Mouse (Mus musculus): ENCODE measurements around the gene Proca1.
"Not testable (repeated sequence)": the region's sequence is repeated elsewhere in the genome, so short reads cannot be mapped to it uniquely, and the experiment has no call there.

The Proca1 gene

DNA sequence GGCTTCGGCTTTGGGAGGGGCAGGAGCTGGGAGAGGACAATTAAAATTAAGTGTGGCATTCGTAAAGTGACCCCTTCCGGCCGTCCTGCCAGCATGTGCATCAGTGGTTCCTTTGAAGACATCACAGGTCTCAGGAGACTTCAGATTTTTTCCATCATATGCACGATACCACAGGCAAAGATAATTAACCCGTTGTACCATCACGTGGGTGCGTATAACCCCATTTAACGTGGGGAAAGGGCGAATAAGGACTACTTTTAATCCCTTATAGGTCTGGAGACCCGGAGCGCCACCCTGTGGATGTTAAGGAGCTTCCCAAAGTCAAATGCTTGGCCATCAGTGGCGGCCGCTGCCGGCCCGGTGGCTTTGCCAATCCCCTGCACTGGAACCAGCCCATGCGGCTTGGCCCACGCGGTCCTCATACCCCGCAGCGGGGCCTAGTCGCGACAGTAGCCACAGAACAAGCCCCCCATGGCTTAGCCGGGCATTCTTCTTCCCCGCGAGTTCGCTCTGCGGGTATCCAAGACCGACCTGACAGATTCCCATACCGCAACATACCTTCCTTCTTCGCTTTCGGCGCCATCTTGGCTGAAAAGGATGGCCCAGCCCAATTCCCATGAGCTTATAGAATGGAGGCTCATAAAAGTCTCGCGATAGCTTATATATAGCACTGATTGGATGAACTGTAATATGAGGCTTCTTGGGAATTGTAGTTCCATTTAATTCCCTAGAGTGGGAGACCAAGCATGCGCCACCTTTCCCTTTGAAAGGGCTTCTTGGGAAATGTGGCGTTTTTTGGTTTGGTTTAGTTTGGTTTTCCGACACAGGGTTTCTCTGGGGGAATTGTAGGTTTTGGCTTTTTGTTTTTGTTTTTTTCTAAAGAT is 10.0 kb upstream of the Proca1 start, which contains the start of gene Rpl23a:
TSS of gene Rpl23a (minus strand) at position 624 of the 884 bp plus-strand sequence.
- DNase-seq, result peak; percentile 91

DNA sequence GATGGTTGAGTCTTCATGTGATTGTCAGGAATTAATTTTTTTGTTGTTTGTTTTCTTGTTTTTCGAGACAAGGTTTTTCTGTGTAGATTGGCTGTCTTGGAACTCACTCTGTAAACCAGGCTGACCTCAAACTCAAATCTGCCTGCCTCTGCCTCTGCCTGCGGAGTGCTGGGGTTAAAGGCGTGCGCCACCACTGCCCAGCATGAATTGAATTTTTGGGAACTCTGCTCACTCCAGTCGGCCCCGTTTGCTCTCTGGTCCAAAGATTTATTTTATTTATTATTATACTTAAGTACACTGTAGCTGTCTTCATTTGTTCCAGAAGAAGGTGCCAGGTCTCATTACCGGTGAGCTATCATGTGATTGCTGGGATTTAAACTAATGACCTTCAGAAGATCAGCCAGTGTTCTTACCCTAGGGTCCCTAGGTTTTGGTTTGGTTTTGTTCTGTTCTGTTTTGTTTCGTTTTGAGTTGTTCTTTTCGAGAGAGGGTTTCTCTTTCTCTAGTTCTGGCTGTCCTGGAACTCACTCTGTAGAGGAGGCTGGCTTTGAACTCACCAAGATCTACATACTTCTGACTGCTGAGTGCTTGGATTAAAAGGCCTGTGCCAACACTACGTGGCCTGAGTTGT is 9.2 kb upstream of the Proca1 start:
- DNase-seq, result no peak

DNA sequence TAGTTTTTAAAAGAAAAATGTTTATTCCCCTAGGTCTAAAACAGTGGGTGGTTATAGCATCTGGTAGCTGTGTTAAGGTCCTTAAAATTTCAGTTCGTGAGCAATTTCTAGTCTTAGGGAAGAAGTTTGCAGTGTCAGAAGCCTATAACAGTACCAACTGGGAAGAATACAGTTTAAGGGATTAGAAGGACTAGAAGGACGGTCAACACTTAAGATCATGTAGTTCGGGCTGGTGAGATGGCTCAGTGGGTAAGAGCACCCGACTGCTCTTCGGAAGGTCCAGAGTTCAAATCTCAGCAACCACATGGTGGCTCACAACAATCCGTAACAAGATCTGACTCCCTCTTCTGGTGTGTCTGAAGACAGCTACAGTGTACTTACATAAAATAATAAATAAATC is 8.5 kb upstream of the Proca1 start:
- DNase-seq, result not testable (repeated sequence)

DNA sequence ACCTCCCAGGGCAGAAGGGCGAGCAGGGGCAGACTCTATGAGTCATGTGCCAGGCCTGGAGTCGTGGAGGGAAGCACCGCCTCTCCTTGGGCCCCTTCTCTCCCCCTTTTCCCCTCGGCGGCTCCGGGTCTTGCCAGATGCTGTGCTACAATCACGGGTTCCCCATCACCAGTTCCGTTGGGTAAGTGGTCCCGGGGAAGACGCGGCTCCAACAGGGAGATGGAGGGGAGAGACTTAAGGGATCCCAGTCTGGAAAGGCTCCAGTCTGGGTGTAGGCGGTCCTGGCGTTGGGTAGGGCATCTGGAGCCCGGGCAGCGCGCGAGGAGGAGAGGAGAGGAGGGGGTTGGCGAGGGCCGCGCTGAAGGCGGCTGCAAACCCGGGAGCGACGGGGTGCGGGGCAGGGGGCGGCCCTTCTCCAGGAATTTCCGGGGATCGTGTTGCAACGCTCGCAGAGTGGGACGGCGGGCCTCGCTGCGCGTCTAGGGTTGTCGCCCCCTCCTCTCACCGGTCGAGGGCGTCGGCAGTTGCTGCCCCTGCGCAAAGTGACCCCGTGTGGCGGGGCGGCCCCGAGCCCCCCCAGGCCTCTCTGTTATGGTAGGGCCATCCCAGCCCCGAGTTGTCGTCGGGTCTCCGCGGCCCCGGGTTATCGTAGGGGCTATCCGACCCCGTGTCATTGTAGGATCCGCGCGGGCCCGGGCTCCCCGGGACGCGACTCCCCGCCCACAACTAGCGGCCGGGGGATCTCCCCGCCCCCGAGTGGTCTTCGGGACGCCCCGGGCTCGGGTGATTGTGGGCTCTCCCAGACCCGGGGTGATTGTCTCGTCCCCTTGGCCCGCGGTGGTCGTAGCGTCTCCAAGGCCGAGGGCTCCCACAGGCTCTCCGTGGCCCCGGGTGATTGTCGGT is 4.6 kb upstream of the Proca1 start, which contains the start of gene Rab34:
TSS of gene Rab34 (plus strand) at position 100 of the 903 bp plus-strand sequence.
- no peak for DNase-seq

DNA sequence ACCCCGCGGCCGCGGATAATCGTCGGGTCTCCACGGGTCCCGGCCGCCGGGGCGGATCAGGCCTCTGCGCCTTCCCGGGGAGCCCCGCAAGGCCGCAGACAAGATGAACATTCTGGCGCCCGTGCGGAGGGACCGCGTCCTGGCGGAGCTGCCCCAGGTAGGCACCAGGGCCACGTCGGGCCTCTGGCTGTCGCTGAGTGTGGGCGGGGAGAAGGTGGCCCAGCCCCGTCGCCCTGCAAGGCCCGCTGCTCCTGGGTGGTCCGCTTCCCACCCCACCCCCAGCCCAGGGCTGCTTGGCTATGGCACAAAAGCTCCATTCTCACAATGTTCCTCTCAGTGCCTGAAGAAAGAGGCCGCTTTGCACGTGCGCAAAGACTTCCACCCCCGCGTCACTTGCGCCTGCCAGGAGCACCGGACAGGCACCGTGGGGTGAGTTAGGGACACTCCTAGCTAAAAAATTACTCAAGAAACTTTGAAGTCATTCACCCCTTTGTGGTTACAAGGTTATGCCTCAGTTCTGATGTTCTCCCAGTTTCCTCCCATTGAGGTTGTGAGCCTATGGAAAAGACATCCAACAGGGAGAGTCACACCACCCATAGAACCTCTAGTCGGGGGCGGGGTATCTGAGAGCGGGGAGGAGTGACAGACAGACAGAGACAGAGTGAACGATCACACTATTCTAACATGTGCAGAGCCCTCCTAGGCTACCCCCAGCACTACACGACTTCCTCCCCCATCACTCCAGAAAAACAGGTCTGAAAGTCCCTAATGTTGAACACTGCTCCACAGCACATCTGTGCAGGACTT is 3.8 kb upstream of the Proca1 start:
- DNase-seq, result no peak

DNA sequence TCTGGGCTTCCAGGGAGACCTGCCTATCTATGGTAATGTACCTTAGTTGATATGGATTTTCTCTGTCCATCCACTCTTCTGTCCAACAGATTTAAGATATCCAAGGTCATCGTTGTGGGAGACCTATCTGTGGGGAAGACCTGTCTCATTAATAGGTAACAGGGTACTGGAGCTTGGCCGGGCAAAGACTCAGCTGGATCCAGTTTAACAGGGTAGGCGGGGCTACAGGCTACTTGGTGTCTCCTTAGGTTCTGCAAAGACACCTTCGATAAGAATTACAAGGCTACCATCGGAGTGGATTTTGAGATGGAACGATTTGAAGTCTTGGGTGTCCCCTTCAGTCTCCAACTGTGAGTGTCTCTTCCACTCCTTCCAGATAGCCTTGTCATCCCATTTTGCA is 3.2 kb upstream of the Proca1 start:
- DNase-seq, result no peak

DNA sequence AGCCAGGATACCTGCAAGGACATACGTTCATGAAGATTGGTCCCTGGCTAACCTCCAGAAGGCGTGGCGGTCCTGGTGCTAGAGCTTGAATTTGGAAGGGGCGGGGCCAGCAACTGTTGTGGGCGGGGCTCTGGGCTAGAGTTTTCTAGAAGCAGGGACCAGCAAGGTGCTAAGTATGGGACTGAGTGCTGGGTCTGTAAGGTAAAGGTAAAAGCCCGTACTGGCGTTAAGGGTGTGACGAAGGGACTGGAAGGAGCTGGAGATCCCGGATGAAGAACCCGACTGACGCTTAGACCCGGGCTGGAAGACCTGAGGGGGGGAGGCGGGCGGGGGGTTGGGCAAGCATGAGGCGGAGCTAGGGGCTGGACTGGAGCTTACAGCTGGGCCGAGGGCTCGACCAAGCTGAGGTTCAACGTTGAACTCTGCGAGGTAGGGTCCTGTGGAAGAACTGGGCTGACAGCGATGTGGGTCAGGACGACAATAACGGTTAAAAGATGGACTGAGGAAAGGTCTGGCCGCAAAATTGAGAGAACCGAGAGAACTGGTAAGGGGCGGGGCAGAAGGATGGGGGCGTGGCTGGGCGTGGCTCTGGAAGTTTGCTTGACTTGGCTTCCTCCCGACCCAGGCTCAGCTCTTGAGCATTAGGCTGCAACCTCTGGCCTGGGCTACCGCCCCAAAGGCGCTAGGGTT is 1.4 kb downstream of the Proca1 start:
- no peak for DNase-seq

DNA sequence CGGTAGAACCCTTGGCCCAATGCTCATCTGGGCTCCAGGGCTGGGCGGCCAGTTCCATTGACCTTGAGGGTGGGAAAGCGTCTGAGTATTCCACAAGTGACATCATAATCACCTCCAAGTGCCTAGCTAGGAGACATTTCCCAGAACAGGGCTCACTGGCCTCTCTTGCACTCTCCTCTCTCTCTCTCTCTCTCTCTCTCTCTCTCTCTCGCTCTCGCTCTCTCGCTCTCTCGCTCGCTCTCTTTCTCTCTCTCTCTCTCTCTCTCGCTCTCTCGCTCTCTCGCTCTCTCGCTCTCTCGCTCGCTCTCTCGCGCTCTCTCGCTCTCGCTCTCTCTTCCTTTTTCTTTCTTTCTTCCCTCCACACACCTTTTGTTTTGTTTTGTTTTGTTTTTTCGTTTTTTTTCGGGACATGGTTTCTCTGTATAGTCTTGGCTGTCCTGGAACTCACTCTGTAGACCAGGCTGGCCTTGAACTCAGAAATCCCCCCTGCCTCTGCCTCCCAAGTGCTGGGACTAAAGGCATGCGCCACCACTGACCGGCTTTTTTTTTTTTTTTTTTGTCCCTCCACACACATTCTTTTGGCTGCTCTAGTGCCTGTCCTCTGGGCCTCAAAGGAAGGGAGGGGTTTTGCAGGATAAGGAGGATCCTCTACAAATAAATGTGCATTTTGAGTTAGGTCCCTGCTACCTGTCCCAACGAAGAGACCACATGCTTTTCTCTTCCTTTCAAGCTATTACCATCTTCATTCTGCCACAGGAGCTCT is 2.1 kb downstream of the Proca1 start:
- DNase-seq, result no peak

DNA sequence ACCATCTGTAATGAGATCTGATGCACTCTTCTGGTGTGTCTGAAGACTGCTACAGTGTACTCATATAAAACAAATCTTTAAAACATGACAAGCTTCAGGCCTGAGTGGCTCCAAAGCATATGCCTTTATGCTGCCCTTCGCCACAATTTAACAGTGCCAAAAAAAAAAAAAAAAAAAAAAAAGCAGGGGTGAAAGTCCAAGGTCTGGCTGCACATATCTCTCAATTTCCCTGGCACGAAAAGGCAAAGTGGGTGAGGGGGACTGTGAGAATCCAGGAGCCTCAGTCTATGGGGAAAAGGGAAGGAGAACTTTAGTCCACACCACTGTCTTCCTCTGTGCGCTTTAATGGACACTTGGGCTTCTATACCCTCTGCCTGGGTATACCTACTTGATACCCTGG is 9.2 kb downstream of the Proca1 start:
- DNase-seq, result no peak

DNA sequence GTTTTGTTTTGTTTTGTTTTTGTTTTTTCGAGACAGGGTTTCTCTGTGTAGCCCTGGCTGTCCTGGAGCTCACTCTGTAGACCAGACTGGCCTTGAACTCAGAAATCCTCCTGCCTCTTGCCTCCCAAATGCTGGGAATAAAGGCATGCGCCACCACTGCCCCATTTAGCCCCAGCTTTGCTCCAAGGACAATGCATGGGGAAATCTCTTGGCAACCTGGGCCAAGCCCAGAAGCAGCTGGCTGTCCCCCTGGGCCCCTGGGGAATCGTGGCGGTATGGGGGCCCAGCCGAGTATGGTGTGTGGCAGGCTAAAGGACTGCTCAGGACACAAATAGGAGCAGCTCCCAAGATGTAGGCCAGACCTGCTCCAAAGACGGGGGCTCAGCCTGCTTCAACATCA is 11.1 kb downstream of the Proca1 start:
- DNase-seq, result no peak

DNA sequence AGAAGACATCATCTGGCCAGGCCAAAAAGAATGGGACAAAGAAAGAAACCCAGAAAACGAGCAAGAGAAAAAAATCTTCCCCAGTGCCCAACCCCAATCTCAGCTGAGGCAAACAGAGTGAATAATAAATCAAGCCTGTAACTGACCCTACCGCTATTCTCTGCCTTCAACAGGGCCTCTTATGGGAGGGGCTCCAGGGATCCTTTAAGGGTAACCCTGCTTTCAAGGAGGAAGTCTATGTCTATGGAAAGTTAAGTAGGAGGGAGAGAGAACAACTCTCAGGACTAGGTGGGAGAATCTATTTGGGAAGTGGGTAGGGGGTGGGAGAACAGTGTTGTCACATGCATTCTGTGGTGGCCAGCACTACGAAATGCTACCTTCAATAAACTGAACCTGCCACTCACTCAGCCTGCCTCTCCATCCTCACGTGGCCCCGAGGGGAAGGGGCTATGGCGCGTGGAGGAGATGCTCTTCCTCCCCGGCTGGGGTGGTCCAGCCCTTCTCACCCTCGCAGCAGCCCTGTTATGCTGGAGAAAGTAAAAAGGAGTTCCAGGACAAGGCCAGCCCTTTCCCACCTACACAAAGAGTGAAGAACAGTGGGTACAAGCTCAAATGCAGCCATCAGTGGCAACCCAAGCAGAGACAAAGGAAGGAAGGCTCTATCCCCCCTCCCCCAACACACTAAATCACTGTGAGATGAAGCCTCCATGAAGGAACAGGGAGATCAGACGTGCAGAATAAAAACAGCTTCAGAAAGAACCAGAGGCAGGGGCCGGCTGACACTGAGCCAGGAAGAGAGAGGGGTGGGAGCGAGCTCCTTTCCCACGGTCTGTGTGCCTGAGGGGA is 12.4 kb downstream of the Proca1 start:
- DNase-seq, result no peak

DNA sequence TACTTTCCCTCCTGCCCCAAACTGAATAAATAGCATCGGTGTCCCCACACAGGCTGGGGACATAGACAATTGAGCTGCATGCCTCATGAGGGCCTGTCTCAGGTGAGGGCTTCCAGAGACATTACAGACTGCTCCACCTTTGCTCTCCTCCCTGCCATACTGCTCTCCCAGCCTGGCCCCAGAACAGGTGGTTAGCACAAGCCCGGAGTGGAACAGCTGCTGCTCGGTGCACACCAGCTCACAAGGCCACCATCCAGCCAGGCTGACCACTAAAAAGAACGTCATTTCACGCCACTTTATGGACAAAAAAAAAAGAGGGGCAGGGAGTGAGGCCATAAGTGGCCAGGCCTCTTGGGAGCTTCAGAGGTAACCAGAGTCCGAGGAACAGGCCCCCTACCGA is 14.0 kb downstream of the Proca1 start:
- DNase-seq, result no peak

DNA sequence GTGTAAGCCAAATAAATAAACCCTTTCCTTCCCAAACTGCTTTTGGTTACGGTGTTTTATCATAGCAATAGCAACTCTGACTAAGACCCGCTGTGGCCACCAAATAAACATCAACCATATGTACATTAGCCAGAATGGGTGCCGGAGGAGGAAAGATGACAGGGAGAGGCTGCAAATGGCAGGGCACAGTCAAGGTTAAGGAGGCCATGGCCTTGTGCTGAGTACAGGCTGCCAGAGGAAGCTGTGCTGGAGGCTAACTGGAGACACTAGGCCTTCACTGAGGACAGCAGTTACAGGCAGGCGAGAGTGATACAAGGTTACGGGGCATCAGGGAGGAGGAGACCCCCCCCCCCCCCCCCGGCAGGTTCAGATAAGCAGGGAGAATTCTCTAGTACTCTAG is 16.7 kb downstream of the Proca1 start:
- DNase-seq, result no peak

DNA sequence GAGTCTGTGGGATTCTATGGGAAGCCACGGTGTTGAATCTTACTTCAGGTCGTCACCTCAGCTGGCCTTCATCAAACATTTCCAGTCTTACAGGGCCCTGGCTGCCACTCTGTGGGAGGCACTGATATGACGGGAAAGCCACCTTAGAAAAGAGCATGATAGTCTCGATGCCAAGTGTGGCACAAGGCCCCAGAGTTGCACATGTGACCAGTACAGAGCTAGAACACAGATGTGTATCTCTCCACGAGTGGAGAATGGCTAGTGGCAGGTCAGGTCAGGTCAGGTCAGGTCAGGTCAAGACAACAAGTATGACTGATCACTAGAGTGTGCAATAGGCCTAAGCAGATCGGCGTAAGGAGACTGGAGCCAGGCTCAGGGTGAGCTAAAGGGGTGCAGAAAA is 17.4 kb downstream of the Proca1 start:
- no peak for DNase-seq

DNA sequence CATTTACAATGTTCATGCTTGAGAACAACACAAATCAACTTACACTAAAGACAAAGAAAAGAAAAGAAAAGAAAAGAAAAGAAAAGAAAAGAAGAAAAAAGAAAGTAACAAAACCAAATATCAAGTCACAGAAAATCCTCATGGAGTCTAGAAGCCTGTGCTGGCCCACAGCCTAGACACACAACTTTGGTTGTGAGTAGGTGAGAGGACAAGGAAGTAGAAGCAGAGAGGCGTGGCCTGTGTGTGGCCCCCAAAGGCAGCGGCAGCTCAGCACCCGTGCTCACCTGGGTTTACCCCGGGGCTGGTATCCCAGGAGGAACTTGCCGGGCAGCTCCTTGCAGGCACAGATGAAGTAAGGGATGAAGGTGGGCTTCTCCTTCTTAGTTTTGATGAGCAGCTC is 18.3 kb downstream of the Proca1 start:
- no peak for DNase-seq

DNA sequence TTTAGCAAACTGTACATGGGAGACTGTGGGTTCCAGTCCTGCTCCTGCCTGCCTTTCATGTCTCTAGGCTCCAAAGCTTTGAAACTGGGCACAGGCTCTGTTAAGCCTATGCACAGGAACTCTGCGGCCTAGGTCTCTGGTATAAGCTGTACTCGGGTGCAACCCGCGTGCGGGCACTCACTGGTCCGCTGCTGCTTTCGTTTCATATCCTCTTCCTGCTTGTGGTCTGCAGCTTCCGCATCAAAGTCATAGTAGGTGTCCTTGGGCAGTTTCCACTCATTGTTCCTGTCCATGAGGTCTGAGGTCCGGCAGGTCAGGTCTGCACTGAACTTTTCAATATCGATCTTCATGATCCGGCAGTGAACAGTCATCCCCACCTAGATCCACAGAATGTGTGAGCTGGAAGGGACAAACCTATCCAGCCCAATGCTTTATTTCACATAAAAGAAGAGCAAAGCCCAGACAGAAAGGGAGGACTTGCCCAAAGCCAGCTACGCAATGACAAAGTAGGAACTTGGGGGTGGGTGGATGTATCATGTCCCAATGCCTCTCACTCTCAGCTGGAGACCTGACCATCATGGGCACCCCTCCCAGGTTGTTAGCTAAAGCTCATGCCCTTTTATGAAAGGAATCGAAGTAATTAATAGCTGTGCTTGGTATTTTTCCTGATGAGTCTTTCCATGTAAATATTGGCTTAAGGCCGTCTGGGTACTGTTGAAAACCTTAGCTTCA is 20.1 kb downstream of the Proca1 start:
- no peak for DNase-seq

DNA sequence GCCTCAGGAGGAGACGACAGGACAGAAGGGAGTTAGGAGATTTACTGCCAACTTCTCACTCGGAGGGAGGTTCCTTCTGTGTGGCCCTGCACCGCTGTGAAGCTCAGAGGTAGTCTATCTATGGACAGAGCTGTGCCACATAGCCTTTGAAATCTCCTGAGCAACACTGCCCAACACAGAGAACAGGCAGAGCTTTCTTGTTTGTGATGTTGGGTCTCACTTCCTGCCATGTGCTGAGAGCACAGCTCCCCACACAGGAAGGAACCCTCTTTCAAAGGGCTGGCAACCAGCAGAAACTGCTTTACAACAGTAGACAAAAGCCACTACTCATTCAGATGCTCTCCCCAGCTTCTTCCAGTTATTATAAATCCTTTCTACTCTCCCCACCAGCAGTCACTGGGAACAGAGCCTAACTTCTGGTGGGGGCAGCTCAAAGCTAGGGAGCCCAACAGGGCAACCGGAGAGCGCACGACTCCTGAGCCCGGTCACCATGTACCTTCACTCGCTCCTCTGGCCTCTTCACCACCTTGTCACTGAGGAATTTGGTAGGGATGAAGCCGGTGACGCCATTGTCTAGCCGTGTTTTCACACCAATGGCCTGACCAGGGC is 22.6 kb downstream of the Proca1 start:
- DNase-seq, result peak; percentile 31

DNA sequence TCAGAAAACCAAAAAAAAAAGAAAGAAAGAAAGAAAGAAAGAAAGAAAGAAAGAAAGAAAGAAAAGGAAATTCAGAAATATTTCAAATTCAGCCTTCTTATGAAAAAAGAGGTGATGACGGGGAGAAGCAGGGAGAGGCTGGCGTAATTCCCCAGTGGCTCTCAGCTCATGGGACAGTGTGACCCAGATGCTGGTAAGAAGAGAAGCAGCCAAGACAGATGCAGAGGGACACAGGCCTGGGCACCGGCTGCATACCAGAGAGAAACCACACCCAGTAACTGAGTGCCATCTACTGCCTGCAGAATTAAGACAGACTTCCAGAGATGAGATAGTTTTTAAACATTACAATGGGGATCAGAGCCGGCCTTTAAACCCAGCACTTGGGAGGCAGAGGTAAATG is 30.4 kb downstream of the Proca1 start:
- no peak for DNase-seq

DNA sequence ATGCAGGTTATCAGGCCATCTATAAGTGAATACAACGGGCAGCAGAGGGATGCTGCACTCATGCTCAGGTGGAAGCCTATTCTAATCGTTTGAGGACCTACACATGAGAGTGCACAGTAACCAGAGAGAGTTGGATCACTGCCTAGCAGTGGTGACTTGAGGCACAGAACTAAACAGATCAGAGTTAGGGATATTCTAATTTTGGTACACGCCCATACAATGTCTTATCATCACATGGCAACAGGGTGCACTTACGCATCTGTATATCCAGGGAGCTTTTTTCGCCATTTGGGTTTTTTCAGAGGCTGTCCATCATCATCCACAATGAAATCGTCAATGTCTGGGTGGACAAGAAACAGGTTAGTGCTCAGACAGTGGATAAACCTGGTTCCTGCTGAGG is 38.3 kb downstream of the Proca1 start:
- DNase-seq, result no peak

All from cerebellum, adult 9-11 months (tissue).